Mouse (Mus musculus) right cerebral cortex, adult 18-20 months (tissue): ENCODE measurements around the gene Vip.

Experiments used
- DNase-seq: peaks from one replicate; pipeline ENCODE4 v3.0.0; 2022; ENCODE audit warnings: mixed read lengths

Gene Vip

GRCm38 (mm10) chr10:5639112-5639511 is at the start of gene Vip:
Vip (plus strand) TSS chr10:5639218.
- DNase-seq = no peak

GRCm38 (mm10) chr10:5591061-5591460 is 48.0 kb upstream of the Vip start:
- DNase-seq = no peak

DNA sequence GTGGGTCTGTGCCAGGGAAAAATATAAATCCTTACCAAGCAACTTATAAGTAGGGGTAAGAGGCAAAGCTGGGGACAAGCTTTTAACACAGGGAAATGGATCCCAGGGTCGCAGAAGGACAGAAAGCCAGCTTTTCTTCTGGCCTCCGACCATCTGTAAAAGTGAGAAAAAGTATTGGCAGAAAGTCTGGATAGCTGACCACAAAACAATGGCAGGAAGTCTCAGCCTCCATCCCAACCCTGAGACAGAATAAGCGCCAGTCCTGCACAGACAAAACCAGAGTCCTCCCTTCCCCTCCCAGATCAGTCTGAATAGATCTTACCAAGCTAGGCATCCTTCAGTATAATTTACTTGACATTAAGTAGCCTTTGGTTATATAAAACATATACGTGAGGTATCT is 47.0 kb upstream of the Vip start:
- no peak for DNase-seq

- DNase-seq = no peak
Observed at GRCm38 (mm10) chr10:5593464-5593863, 45.6 kb upstream of the Vip start, which contains the start of gene Myct1. Myct1 (plus strand) TSS chr10:5593775.

GRCm38 (mm10) chr10:5594457-5594856 is 44.6 kb upstream of the Vip start:
- DNase-seq = no peak

- DNase-seq = no peak
Observed at GRCm38 (mm10) chr10:5596559-5596958, 42.5 kb upstream of the Vip start.

- peak; percentile 61 for DNase-seq
Observed at GRCm38 (mm10) chr10:5600123-5600522, 38.9 kb upstream of the Vip start.

DNA sequence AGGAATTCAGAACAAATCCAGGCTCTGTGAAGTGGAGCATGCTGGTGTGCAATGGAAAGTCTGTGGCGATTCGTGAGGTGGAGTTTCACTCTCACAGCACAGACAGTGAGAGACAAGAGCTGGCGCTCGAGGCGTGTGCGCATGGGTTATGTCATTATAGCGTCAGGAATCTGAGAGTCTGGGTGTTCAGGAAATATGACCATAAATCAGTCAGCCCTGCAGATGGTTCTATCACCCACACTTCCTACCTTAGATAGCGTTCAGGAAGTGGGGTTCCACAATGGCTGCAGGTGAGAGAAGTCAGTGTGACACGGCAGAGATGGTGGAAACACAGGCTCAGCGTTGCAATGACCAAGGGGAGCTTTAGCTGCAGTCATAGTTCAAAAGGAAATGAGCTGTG is 35.5 kb upstream of the Vip start:
- DNase-seq = no peak

GRCm38 (mm10) chr10:5604371-5604770 is 34.6 kb upstream of the Vip start:
- DNase-seq = no peak

DNA sequence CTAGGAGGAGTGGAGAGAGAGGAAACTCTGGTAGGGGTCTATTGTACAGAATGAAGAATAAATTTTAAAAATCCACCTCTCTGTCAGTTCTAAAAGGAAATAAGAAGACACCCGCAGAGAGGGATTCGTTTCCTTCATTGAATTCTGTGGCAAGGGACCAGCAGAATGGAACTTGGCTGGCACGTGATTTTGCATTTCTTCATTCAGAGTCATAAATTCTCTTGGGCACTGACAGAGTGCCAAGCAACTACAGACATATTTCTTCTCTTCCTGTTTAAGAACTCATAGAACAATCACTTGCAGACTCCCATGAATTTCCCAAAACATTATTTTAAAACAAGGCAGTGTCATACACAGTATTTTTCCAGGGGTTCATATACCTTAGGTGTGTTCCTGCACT is 30.1 kb upstream of the Vip start:
- no peak for DNase-seq

DNA sequence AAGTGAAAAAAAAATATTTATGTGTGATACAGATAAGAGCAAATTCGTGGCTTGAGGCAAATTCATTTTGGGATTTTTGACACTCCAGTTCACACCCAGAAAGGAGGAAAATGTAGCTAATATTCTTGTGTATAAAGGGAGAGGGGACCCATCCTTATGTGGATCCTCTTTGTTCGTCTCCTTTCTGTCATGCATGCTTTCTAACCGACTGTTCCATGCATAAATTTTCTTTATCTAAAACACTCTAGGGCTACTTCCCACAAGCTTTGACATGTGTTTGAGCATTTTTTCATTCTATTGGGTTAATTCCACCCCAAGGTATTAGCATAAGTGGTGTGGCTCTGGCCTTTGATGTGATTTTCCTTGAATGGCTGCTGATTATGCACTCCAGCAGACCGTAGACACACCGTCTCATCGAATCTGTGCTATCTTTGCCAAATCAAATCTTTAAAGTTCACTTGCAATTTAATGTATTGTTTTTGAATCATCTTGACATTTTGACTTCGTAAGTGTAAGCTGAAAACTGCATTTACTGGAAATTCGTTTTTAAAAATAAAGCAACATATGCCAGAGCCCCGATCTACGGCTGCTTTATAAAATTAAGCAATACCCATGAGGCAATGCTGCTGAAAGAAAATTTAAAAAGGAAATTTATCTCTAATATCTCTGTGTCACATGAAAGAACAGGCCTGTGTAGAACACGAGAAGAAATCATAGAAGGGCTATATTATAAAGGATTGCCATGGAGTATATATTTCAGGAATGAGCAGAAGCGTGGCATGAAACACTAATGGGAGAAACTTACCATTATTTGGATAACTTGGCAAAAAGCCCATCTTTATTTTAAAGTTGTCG is 23.6 kb upstream of the Vip start:
- no peak for DNase-seq

GRCm38 (mm10) chr10:5626268-5626667 is 12.8 kb upstream of the Vip start:
- no peak for DNase-seq

- no peak for DNase-seq
Observed at GRCm38 (mm10) chr10:5633672-5634200, 5.3 kb upstream of the Vip start.

- peak; percentile 43 for DNase-seq
Observed at GRCm38 (mm10) chr10:5634336-5634735, 4.7 kb upstream of the Vip start.

DNA sequence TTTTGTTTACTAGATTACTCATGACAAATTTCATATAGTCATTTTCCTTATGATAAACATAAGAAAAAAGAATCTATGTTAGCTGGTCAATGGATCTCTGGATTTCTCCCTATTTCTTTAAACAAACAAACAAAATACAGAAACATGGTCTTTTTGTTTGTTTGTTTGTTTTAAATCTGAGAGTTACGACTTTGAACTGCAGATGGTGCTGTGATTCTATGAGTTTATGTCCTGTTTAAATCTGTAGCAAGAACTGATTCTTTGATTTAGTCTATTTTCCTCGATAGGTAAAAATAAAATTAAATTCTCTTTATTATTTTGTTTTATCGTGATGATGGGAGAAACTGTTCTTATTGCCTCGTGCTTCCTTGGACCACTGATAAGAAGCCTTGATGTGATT is 1.7 kb upstream of the Vip start:
- no peak for DNase-seq

- no peak for DNase-seq
Observed at GRCm38 (mm10) chr10:5681275-5681674, 42.3 kb downstream of the Vip start.

DNA sequence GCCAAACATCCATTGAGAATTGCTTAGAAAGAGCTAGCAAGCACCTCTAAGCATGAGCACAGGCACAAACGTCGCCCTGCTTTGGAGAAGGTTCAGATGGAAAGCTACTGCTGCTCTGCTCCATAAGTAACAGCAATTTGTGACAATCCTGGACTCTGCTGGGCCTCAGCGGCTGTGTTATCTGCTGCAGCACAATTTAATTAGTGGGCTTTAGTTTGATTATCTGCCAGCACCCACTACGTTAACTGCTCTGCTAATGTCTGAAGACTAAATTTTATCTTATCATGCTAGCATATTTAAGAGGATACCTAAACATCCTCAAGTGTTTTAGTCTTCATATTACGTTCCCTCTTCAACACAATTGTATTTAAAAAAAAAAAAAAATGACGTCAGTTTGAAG is 46.6 kb downstream of the Vip start:
- no peak for DNase-seq

- DNase-seq = no peak
Observed at GRCm38 (mm10) chr10:5694351-5694750, 55.3 kb downstream of the Vip start.
